Mouse (Mus musculus) kidney, adult 11 months (tissue): Measurements from ENCODE around the gene Hist1h4k.
"Not testable (repeated sequence)": the region's sequence is repeated elsewhere in the genome, so short reads cannot be mapped to it uniquely, and the experiment has no call there.

ENCODE experiments used
- DNase-seq: peaks from one replicate; pipeline ENCODE4 v3.0.0; 2022

The Hist1h4k gene

GRCm38 (mm10) chr13:21750159-21751017 is at the start of gene Hist1h4k:
Gene Hist1h4k, minus strand, starts transcription at chr13:21750505.
- DNase-seq: peak; percentile 53

GRCm38 (mm10) chr13:21797163-21797562 is 46.9 kb upstream of the Hist1h4k start:
- DNase-seq: not testable (repeated sequence)

GRCm38 (mm10) chr13:21795584-21795983 is 45.3 kb upstream of the Hist1h4k start:
- no peak for DNase-seq

- no peak for DNase-seq
Observed at GRCm38 (mm10) chr13:21790601-21791283, 40.4 kb upstream of the Hist1h4k start.

GRCm38 (mm10) chr13:21789925-21790324 is 39.6 kb upstream of the Hist1h4k start:
- no peak for DNase-seq

- no peak for DNase-seq
Observed at GRCm38 (mm10) chr13:21787760-21788593, 37.7 kb upstream of the Hist1h4k start.

- DNase-seq: peak; percentile 78
Observed at GRCm38 (mm10) chr13:21786899-21787629, 36.8 kb upstream of the Hist1h4k start, which contains the start of the genes Hist1h2an and Hist1h2bp. Gene Hist1h2an, minus strand, starts transcription at chr13:21787218. Gene Hist1h2bp, plus strand, starts transcription at chr13:21787461.

GRCm38 (mm10) chr13:21786189-21786898 is 36.0 kb upstream of the Hist1h4k start:
- no peak for DNase-seq

- DNase-seq: no peak
Observed at GRCm38 (mm10) chr13:21784311-21784710, 34.0 kb upstream of the Hist1h4k start.

GRCm38 (mm10) chr13:21783734-21784161 is 33.4 kb upstream of the Hist1h4k start:
- no peak for DNase-seq

GRCm38 (mm10) chr13:21783255-21783617 is 32.9 kb upstream of the Hist1h4k start, which contains the start of gene Hist1h3i:
Gene Hist1h3i, minus strand, starts transcription at chr13:21783370.
- no peak for DNase-seq

GRCm38 (mm10) chr13:21782361-21783254 is 32.3 kb upstream of the Hist1h4k start:
- not testable (repeated sequence) for DNase-seq

- DNase-seq: no peak
Observed at GRCm38 (mm10) chr13:21781639-21782038, 31.3 kb upstream of the Hist1h4k start.

- no peak for DNase-seq
Observed at GRCm38 (mm10) chr13:21781021-21781555, 30.8 kb upstream of the Hist1h4k start.

- no peak for DNase-seq
Observed at GRCm38 (mm10) chr13:21779767-21780731, 29.7 kb upstream of the Hist1h4k start, which contains the start of gene Hist1h1b. Gene Hist1h1b, minus strand, starts transcription at chr13:21780625.

GRCm38 (mm10) chr13:21778814-21779766 is 28.8 kb upstream of the Hist1h4k start:
- DNase-seq: peak; percentile 17

- no peak for DNase-seq
Observed at GRCm38 (mm10) chr13:21755707-21756106, 5.4 kb upstream of the Hist1h4k start.
